Mouse (Mus musculus) bone marrow, adult 2 months (tissue): ENCODE data around the gene Ankrd44. TPM values are rescaled to one million over a fixed set of nuclear protein-coding genes. Genes with fewer than 3 reads are reported as not detected.
A peak's percentile ranks its signal among the peaks of the same experiment; 100 is the strongest.

ENCODE experiments used
- H3K27ac ChIP-seq: fragments of 200-500 bp; 2 replicates; pipeline ENCODE4 v1.5.1; 2012; ENCODE audit warnings: low read depth, mild to moderate bottlenecking, control low read depth, inconsistent platforms, low read length; ENCODE audit not compliant: control insufficient read depth, poor library complexity, insufficient read depth
- H3K4me1 ChIP-seq: fragments of 200-500 bp; 2 replicates; pipeline ENCODE4 v1.6.1; 2011; ENCODE audit warnings: low read length; ENCODE audit not compliant: control insufficient read depth, insufficient read depth
- H3K4me3 ChIP-seq: fragments of 200-500 bp; replicated peaks from 2 replicates; pipeline ENCODE3; 2011; ENCODE audit warnings: mild to moderate bottlenecking, low read depth, low read length, control low read depth; ENCODE audit not compliant: control insufficient read depth
- CTCF ChIP-seq: fragments of 200-500 bp; IDR thresholded peaks from 2 replicates; pipeline ENCODE4 v1.5.1; 2011; ENCODE audit warnings: low read length, control low read depth; ENCODE audit not compliant: control insufficient read depth, insufficient read depth
- POLR2A ChIP-seq: fragments of 200-500 bp; IDR thresholded peaks from 2 replicates; pipeline ENCODE4 v1.6.1; 2011; ENCODE audit warnings: low read depth, mild to moderate bottlenecking, control low read depth, low read length, borderline replicate concordance; ENCODE audit not compliant: control insufficient read depth
- WGBS: fragments of 180-500 bp; shearing (Covaris S2); methylation state at CpG from one replicate; pipeline ENCODE4 v1.1.7; 2018; 5-methylcytosine and 5-hydroxymethylcytosine counted together
- polyA plus RNA-seq: library from polyadenylated mRNA; stranded (reverse); fragments of >200 nt; gene quantifications from 2 replicates; pipeline ENCODE4 v1.2.4, GENCODE M21; 2011; ENCODE audit warnings: low replicate concordance; ENCODE audit not compliant: missing spikeins, insufficient read depth, insufficient read length

Gene Ankrd44
- polyA plus RNA-seq, 1 experiment, result 47.3 TPM

DNA sequence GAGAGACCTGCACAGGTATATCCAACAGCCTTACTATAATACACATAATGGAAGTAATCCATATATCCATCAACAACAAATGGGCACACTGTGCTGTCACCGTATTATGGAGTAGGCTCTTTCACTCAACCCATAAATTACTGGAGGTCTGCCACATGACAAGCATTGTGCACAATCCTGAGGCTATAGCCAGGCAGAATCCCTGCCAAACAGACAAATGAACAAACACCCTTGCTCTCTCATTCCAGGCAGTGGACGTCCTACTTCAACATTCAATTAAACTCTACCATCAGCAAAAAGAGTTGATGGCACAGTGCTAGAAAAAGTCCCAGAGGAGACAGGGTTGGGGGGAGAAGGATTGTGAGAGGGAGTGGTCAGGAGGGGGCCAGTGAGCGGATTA lies 124.9 kb downstream of the Ankrd44 start:
- H3K4me1 ChIP-seq, result no peaks in the 10 kb centered on the region; the same call in 1 of the 2 replicates
- TF ChIP-seq CTCF (no peak), POLR2A (no peak)
- WGBS, result 80% methylated on average over 2 of the region's 3 CpGs
- H3K27ac ChIP-seq, result no peak overlapping the region
- H3K4me3 ChIP-seq, result no peak overlapping the region

DNA sequence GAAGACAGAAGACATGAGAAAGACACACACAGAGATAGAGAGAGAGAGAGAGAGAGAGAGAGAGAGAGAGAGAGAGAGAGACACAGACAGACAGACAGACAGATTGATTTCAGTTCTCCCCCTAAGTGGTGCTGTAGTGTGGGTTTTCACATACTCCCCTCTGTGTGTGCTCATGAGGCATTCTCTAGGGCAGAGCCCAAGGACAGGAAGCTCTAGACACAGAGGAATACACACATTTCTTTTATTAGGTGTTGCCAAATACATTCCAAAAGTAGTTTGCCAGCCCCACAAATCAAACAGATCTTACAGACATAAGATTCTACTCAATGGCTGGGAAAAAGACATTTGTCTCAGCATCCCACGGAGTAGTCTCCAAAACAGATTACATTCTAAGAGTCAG lies 126.8 kb downstream of the Ankrd44 start:
- WGBS, result 81% methylated on average over 1 of the region's 1 CpGs
- H3K4me3 ChIP-seq, result no peak overlapping the region
- TF ChIP-seq POLR2A (no peak), CTCF (no peak)
- no peaks in the 10 kb centered on the region; the same call in 1 of the 2 replicates for H3K4me1 ChIP-seq
- H3K27ac ChIP-seq, result no peak overlapping the region

DNA sequence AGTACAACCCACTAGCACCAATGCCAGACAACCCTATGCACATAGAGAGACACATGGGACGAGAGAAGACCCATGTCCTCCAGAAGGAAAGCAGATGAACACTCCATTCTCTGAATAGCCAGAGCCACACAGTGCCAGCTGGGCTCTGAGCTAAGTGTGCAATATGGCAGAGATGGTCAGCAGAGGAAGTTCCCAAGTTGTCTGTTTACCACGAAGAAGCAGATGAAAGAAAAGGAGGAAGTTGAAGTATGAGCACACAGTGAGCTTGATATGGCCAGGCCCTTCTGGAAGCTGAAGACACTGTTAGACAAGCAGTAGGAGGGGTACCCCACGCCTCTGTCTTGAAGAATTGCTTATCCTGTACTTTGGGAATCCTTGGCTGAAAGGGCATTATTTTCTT lies 127.8 kb downstream of the Ankrd44 start:
- WGBS, result 6% methylated on average over 3 of the region's 3 CpGs
- Histone ChIP-seq H3K4me3 (peak overlapping the region; percentile 4), H3K4me1 (no peaks in the 10 kb centered on the region; the same call in 1 of the 2 replicates), H3K27ac (peak overlapping the region; percentile 70)
- TF ChIP-seq POLR2A (no peak), CTCF (no peak)

DNA sequence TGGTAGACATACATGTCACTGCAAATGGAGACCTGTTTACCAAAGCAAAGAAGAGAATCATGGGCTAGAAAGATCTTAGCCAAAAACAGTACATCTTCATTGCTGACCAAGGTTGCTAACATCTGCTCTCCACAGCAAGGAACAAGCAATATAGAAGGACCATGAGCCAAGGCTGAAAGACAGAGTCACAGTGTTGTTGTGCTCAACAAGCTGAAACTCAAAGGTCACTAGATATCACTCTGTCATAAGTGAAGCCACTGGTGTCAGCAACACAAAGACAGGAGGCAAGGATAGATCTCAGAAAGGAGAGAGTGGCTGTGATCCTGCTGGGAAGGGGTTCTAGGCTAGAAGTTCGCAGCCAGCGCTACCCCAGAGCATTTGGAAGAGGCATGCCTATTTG lies 131.5 kb downstream of the Ankrd44 start:
- TF ChIP-seq POLR2A (no peak), CTCF (no peak)
- 97% methylated on average over 2 of the region's 2 CpGs for WGBS
- Histone ChIP-seq H3K4me1 (no peaks in the 10 kb centered on the region; the same call in 1 of the 2 replicates), H3K27ac (no peak overlapping the region), H3K4me3 (no peak overlapping the region)

DNA sequence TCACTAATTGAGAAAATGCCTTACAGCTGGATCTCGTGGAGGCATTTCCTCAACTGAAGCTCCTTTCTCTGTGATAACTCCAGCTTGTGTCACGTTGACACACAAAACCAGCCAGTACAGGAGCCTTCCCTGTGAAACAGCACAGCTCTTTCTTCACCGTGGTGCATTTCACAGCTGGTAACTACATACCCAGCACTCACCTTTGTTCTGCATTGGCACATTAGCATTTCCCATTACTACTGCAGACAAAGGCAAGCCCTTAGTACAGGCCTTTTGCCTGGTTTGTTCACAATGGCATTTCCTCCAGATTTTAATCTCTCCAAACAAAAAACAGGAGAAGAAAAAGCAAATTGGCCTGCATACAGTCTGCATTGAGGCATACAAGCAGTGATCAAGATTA lies 134.8 kb downstream of the Ankrd44 start:
- TF ChIP-seq CTCF, result no peak
- TF ChIP-seq POLR2A, result no peak
- no peak overlapping the region for H3K27ac ChIP-seq
- 78% methylated on average over 3 of the region's 3 CpGs for WGBS
- no peak overlapping the region for H3K4me3 ChIP-seq
- no peaks in the 10 kb centered on the region; the same call in 1 of the 2 replicates for H3K4me1 ChIP-seq

DNA sequence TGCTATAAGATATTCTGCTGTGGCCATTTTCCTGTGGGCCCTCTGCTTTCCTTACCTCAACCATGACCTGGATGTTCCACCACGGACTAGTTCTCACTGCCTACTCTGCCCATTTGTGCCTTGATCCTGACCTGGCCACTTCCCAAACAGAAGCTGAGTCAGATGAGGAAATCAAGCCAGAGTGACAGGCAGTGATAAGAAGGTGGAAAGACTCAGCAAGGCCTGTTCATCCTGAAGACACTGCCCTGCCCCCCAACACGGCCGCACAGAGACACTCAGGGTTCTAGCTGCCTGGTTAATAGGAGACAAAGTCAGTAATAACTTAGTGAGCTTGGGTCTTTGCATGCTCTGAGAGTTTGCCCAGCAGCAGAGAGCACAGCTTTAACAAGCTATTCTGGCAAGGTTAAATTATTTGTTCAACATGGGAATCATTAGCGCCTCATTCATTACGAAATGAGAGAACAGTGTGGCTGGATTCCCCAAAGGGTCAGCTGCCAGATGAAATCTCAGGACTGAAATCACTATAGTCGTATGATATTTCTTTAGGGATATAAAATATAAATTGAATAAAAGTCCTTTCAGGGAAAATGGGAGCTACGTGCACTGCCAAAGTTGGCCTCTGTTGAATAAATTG lies 136.7 kb downstream of the Ankrd44 start:
- Histone ChIP-seq H3K4me3 (no peak overlapping the region), H3K4me1 (no peaks in the 10 kb centered on the region), H3K27ac (no peak overlapping the region)
- 66% methylated on average over 7 of the region's 7 CpGs for WGBS
- TF ChIP-seq POLR2A (no peak), CTCF (no peak)

DNA sequence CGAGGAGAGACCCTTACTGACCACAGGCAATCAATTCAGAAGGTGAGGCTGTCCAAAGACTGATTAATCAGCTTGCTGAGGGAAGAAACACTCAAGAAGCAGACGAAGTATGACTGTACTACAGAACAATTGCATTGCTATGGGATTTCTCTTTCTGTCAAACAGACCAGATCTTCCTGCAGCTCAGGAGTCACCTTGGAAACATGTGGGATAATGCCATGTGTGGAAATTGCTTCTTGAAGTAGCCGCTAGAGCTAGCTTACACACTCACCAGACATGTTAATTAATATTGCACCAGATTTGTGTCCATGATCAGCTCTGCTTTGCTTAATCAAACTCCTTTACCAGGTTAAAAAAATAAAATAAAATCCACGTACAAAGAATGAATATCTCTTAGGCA lies 137.8 kb downstream of the Ankrd44 start:
- no peak for TF ChIP-seq POLR2A
- TF ChIP-seq CTCF, result no peak
- WGBS, result 78% methylated on average over 4 of the region's 4 CpGs
- no peaks in the 10 kb centered on the region for H3K4me1 ChIP-seq
- H3K4me3 ChIP-seq, result no peak overlapping the region
- H3K27ac ChIP-seq, result no peak overlapping the region

- H3K27ac ChIP-seq, result no peak overlapping the region
- WGBS, result 88% methylated on average over 6 of the region's 6 CpGs
- no peak overlapping the region for H3K4me3 ChIP-seq
- H3K4me1 ChIP-seq, result no peaks in the 10 kb centered on the region; the same call in 1 of the 2 replicates
- TF ChIP-seq CTCF (no peak), POLR2A (no peak)
These were observed 148.0 kb downstream of the Ankrd44 start for GRCm38 (mm10) chr1:54778151-54778550.

DNA sequence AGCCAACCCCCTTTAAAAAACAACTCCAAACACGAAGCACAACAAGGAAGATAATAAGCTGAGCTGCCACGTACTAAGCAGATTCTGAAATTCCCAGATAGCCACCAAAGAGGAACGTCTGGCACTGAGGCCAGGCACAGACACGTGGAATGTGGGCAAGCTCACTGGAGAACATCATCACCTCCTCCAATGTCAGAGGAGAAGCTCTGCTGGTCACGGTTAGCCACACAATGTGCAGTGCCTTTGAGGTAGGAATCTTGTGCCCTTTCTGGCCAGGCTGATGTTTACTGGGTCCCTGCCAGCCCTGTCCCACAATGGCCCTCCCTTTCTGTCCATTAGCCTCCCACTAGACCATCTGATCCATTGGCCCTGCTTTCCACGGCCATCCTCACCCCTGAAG lies 149.1 kb downstream of the Ankrd44 start:
- WGBS, result 80% methylated on average over 6 of the region's 6 CpGs
- TF ChIP-seq POLR2A (no peak), CTCF (no peak)
- H3K4me3 ChIP-seq, result no peak overlapping the region
- H3K4me1 ChIP-seq, result no peaks in the 10 kb centered on the region; the same call in 1 of the 2 replicates
- no peak overlapping the region for H3K27ac ChIP-seq

GRCm38 (mm10) chr1:54776116-54776515 lies 150.1 kb downstream of the Ankrd44 start:
- no peaks in the 10 kb centered on the region; the same call in 1 of the 2 replicates for H3K4me1 ChIP-seq
- H3K27ac ChIP-seq, result no peak overlapping the region
- H3K4me3 ChIP-seq, result no peak overlapping the region
- WGBS, result 79% methylated on average over 8 of the region's 8 CpGs
- TF ChIP-seq POLR2A, result no peak
- TF ChIP-seq CTCF, result no peak
